Mouse (Mus musculus) liver, postnatal 0 days (tissue): ENCODE data around the gene Hist2h2ab. TPM values are rescaled to one million over a fixed set of nuclear protein-coding genes. Genes with fewer than 3 reads are reported as not detected.

Source experiments
- ATAC-seq: fragments of 200-750 bp; cut with Nextera tagmentation; 2 replicates; pipeline ENCODE4 v1.8.0; 2017; ENCODE audit warnings: mild to moderate bottlenecking, moderate library complexity
- DNase-seq: peaks from one replicate; pipeline ENCODE4 v3.0.0-alpha.2; 2016
- H3K27ac ChIP-seq: fragments of 300-500 bp; sonication (generic); 2 replicates; pipeline ENCODE4 v1.5.1; 2014; ENCODE audit warnings: antibody characterized with exemption, moderate library complexity, mild to moderate bottlenecking, low read depth
- H3K27me3 ChIP-seq: fragments of 300-500 bp; sonication (generic); 2 replicates; pipeline ENCODE4 v1.6.1; 2014; ENCODE audit warnings: low read length, control low read depth, mixed read lengths; ENCODE audit not compliant: insufficient read depth
- H3K36me3 ChIP-seq: fragments of 300-500 bp; sonication (generic); replicated peaks from 2 replicates; pipeline ENCODE4 v1.6.1; 2014; ENCODE audit warnings: mild to moderate bottlenecking, control low read depth, low read length, moderate library complexity, mixed read lengths; ENCODE audit not compliant: insufficient read depth
- H3K4me1 ChIP-seq: fragments of 300-500 bp; sonication (generic); 2 replicates; pipeline ENCODE4 v1.6.1; 2014; ENCODE audit warnings: antibody characterized with exemption, mild to moderate bottlenecking, control low read depth; ENCODE audit not compliant: insufficient read depth
- H3K4me2 ChIP-seq: fragments of 300-500 bp; sonication (generic); 2 replicates; pipeline ENCODE4 v1.6.1; 2014; ENCODE audit warnings: low read depth, mild to moderate bottlenecking, low read length, moderate library complexity, mixed read lengths
- H3K4me3 ChIP-seq: fragments of 300-500 bp; sonication (generic); 2 replicates; pipeline ENCODE4 v1.5.1; 2014; ENCODE audit warnings: low read depth, low read length
- H3K9ac ChIP-seq: fragments of 300-500 bp; sonication (generic); replicated peaks from 2 replicates; pipeline ENCODE4 v1.6.1; 2014; ENCODE audit warnings: mild to moderate bottlenecking, moderate library complexity
- H3K9me3 ChIP-seq: fragments of 300-500 bp; sonication (generic); 2 replicates; pipeline ENCODE4 v1.6.1; 2016; ENCODE audit warnings: mild to moderate bottlenecking, control low read depth, low read length, mixed read lengths
- CTCF ChIP-seq: sonication (generic); IDR thresholded peaks from 2 replicates; pipeline ENCODE4 v1.5.1; 2016; ENCODE audit warnings: antibody characterized with exemption, low read depth
- EP300 ChIP-seq: IDR thresholded peaks from 2 replicates; pipeline ENCODE4 v1.6.1; 2016; ENCODE audit warnings: antibody characterized with exemption, low read depth, mild to moderate bottlenecking
- whole genome bisulfite sequencing: fragments of 180-500 bp; shearing (Covaris S2); extraction: QIAGEN DNeasy Blood & Tissue Kit; methylation state at CpG from one replicate; pipeline ENCODE4 v1.1.7; 2014; ENCODE audit not compliant: insufficient replicate concordance; 5-methylcytosine and 5-hydroxymethylcytosine counted together
- polyA plus RNA-seq: library from polyadenylated mRNA; unstranded; fragments of >200 nt; fragmentation: Nextera tagmentation; extraction: Ambion mirVana; gene quantifications from 2 replicates; pipeline ENCODE4 v1.2.1, GENCODE M21; 2015

Gene Hist2h2ab
- polyA plus RNA-seq, 1 experiment from 2014 or later = 0.46 TPM

DNA sequence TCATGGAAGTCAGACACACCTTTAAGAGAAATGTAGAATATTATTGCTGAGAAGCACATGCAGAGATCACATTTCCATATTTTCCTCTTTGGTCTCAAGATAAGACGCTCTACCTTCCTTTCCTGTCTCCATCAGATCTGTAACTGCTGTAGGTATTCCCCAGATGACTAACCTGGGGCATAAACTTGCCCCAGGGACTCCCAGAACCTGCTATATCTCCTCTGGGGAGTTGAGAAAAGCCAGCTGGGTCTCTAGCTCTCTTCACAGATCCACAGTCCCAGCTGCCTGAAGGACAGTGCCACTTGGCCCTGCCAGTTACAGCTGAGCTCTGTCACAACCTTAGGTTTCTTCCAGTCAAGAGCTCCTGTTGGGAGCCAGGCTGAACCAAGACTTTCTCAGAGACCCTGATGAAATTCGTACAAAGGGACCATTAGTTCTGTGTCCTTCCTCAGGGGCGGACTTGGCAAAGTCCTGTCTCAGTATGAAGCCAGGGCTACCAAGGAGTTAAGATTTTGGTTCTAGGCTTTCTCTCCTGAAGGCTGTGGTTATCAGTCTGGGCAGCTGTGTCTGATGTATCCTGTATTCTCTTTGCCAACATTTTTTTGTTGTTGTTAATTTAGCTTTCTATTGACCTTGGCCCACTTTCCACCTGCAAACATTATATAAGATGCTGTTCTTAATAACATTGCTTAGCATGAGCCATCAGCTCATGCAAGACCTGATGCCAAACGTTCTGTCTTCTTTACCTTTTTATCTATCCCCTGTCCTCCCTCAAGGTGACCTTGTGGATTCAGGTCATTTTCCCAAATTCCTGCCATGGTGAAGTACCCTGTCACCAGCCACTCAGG, 11.5 kb downstream of the Hist2h2ab start:
- no peak overlapping the region for H3K4me3 ChIP-seq
- H3K9ac ChIP-seq = no peak overlapping the region
- ATAC-seq = no peak
- WGBS = 73% methylated on average over 4 of the region's 4 CpGs
- no peak overlapping the region for H3K4me2 ChIP-seq
- no peaks in the 10 kb centered on the region for H3K27me3 ChIP-seq
- H3K4me1 ChIP-seq = no peaks in the 10 kb centered on the region; the same call in 1 of the 2 replicates
- no peak overlapping the region for H3K27ac ChIP-seq
- DNase-seq = no peak
- TF ChIP-seq EP300 (no peak), CTCF (no peak)
- no peaks in the 10 kb centered on the region for H3K9me3 ChIP-seq
- no peaks in the 10 kb centered on the region for H3K36me3 ChIP-seq

DNA sequence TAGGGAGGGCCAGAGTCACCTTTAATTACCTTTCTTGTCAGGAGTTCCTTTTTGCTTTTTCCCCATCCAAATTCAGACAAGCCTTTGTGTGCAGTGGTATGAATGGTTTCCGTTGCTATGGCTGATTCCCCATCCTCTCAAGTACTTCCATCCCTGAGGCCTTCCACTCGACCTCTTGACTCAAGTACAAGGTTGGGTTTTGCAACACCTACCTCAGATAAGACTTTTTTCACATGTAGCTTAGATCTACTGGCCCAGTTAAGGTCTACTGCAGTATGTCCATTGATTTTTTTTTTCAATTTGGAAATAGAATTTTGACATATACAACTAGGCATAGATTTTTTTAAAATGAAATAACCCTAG, 12.1 kb downstream of the Hist2h2ab start:
- 43% methylated on average over 2 of the region's 2 CpGs for WGBS
- ATAC-seq (no peak), DNase-seq (no peak)
- Histone ChIP-seq H3K9ac (no peak overlapping the region), H3K36me3 (no peaks in the 10 kb centered on the region), H3K4me3 (no peak overlapping the region), H3K4me2 (no peak overlapping the region), H3K9me3 (no peaks in the 10 kb centered on the region), H3K27ac (no peak overlapping the region), H3K27me3 (no peaks in the 10 kb centered on the region), H3K4me1 (peaks cover 2% of the 10 kb centered on the region; the same call in 1 of the 2 replicates)
- no peak for TF ChIP-seq EP300
- TF ChIP-seq CTCF = no peak

DNA sequence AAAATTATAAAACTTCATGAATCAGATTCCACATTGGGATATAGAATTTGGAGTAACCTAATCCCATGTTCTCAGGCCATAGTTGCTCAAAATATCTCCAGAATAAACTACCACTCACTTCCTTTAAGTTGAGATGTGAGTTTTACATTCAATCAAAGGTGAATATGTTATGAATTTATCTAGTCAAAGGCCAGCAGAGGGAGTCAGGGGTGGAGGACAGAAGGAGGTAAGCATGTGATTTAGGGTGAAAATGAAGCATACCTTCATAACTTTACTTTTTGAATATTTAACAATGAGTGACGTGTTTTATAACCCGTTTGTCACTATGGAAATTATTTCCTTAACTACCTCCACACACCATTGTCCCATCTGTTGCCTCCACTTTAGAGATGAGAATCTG, 15.2 kb downstream of the Hist2h2ab start:
- DNase-seq (no peak), ATAC-seq (no peak)
- Histone ChIP-seq H3K36me3 (no peaks in the 10 kb centered on the region), H3K4me3 (no peak overlapping the region), H3K4me2 (no peak overlapping the region), H3K9ac (no peak overlapping the region), H3K27ac (no peak overlapping the region), H3K27me3 (no peaks in the 10 kb centered on the region), H3K4me1 (peaks cover 16% of the 10 kb centered on the region), H3K9me3 (no peaks in the 10 kb centered on the region)
- WGBS = 79% methylated on average over 2 of the region's 2 CpGs
- TF ChIP-seq CTCF = peak; percentile 34
- TF ChIP-seq EP300 = no peak

DNA sequence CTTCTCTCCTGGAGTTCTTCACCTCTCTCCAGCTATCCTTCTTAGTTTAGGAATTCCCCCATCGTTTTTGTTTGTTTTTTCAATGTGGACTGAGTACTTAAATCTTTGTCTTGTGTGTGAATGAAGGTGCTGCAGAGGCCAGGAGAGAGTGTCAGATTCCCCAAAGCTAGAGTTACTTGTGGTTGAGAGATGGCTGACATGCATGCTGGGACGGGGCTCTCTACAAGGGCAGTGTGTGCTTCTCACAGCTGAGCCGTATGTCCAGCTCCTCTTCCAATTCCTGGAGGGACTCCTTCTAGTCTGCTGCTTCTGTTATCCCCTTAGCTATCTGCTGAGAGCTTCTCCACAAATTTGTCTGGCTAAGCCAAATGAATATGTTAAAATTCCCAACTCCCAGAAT, 16.2 kb downstream of the Hist2h2ab start:
- Histone ChIP-seq H3K27me3 (no peaks in the 10 kb centered on the region), H3K4me3 (no peak overlapping the region), H3K9me3 (no peaks in the 10 kb centered on the region), H3K27ac (no peak overlapping the region), H3K9ac (no peak overlapping the region; the same call in 1 of the 2 replicates), H3K4me2 (no peak overlapping the region), H3K4me1 (peaks cover 18% of the 10 kb centered on the region), H3K36me3 (no peaks in the 10 kb centered on the region)
- 72% methylated on average over 3 of the region's 3 CpGs for WGBS
- TF ChIP-seq CTCF (no peak), EP300 (no peak)
- ATAC-seq = no peak
- DNase-seq = no peak

DNA sequence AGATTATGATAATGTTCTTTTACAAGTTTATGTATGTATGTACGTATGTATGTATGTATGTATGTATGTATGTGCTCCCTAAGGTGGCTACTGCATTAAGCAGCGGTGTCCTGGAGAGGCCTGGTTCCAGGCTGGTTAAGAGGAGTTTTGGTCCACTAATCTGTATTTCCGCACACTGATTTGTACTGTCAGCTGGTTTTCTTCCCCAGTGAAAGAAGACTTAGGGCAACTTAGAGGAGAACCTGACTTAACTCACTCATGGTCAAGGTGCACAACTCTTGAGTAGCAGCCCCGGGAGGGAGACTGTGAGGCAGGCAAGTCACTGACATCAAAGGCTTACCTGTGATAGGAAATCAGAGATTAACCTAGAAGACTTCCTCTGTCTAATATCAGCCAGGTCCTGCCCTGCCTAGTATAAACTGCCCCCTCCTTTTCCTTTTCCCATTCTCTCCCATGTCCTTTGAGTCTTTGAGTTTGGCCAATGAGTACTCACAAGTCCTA, 17.2 kb downstream of the Hist2h2ab start:
- no peaks in the 10 kb centered on the region for H3K9me3 ChIP-seq
- H3K9ac ChIP-seq = peak overlapping the region; percentile 80
- H3K4me3 ChIP-seq = peak overlapping the region; percentile 59
- TF ChIP-seq CTCF = no peak
- no peak for TF ChIP-seq EP300
- ATAC-seq (no peak), DNase-seq (no peak)
- 80% methylated on average over 4 of the region's 4 CpGs for WGBS
- H3K27me3 ChIP-seq = no peaks in the 10 kb centered on the region
- no peaks in the 10 kb centered on the region for H3K36me3 ChIP-seq
- peak overlapping the region; percentile 70 for H3K4me2 ChIP-seq
- peak overlapping the region; percentile 94 for H3K27ac ChIP-seq
- H3K4me1 ChIP-seq = peaks cover 22% of the 10 kb centered on the region

DNA sequence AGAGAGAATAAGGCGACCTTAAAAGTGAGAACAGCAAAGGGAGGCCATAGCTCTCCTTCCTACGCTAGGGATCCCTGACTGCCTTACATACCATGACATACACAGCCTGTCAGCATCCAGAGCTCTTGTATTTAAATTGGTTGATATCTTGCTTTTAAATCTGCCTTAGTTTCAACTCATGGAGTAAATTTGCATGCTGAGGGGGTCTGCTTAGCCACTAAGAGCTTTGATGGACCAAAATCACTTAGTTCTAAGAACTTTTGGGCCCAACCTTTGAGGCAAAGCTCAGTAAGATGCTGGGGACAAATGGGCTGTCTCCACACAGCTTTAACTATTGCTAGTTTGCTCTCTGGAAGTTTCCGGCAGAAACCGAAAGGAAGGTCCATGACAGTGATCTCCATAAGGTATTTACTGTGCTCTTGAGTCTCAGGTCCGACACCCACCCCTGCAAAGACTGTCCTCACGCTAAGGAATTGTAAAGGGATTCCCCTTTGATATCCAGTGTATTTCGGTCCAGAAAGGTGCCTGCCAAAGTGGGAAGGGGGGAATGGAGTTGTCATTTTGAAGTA, 17.8 kb downstream of the Hist2h2ab start:
- 21% methylated on average over 7 of the region's 7 CpGs for WGBS
- DNase-seq (peak; percentile 38), ATAC-seq (no peak)
- peak overlapping the region; percentile 59 for H3K4me3 ChIP-seq
- peaks cover 22% of the 10 kb centered on the region for H3K4me1 ChIP-seq
- H3K27me3 ChIP-seq = no peaks in the 10 kb centered on the region
- H3K27ac ChIP-seq = peak overlapping the region; percentile 94
- H3K9ac ChIP-seq = peak overlapping the region; percentile 80
- H3K36me3 ChIP-seq = no peaks in the 10 kb centered on the region
- peak overlapping the region; percentile 70 for H3K4me2 ChIP-seq
- TF ChIP-seq CTCF (no peak), EP300 (no peak; the same call in 1 of the 2 replicates)
- H3K9me3 ChIP-seq = no peaks in the 10 kb centered on the region
